Mouse (Mus musculus): Measurements from ENCODE around the gene Hacd2. TPM values are rescaled to one million over a fixed set of nuclear protein-coding genes. Genes with fewer than 3 reads are reported as not detected.

Hacd2 gene
- polyA plus RNA-seq, 1 experiment: 15.4 TPM

- DNase-seq: no peak
- no peaks in the 10 kb centered on the region for H3K36me3 ChIP-seq (ENCODE audit: control insufficient read depth, insufficient read depth, low read length)
- H3K4me1 ChIP-seq (replicated peaks; ENCODE audit: control insufficient read depth, insufficient read depth, low read length): no peaks in the 10 kb centered on the region
- no peak overlapping the region for H3K27ac ChIP-seq (ENCODE audit: control insufficient read depth, insufficient read depth, low read length)
- no peaks in the 10 kb centered on the region for H3K27me3 ChIP-seq (ENCODE audit: control insufficient read depth, insufficient read depth, low read length)
- 91% methylated on average over 11 of the region's 11 CpGs for WGBS
- TF ChIP-seq POLR2A (IDR thresholded peaks at IDR 0.05; ENCODE audit: control insufficient read depth, extremely low read depth, insufficient read depth, low read length, poor library complexity): no peak
- TF ChIP-seq CTCF (IDR thresholded peaks at IDR 0.05; ENCODE audit: borderline replicate concordance, control insufficient read depth, extremely low read depth, insufficient read depth, low read length, poor library complexity): no peak
- no peak overlapping the region for H3K4me3 ChIP-seq (ENCODE audit: control insufficient read depth, insufficient read depth, low read length)
Measured at GRCm38 (mm10) chr16:34984203-34985030, 37.8 kb upstream of the Hacd2 start.

GRCm38 (mm10) chr16:34985031-34985346 lies 37.2 kb upstream of the Hacd2 start:
- 74% methylated on average over 2 of the region's 2 CpGs for WGBS
- no peak overlapping the region for H3K4me3 ChIP-seq (ENCODE audit: control insufficient read depth, insufficient read depth, low read length)
- DNase-seq: no peak
- H3K27ac ChIP-seq (ENCODE audit: control insufficient read depth, insufficient read depth, low read length): no peak overlapping the region
- no peaks in the 10 kb centered on the region for H3K36me3 ChIP-seq (ENCODE audit: control insufficient read depth, insufficient read depth, low read length)
- no peaks in the 10 kb centered on the region for H3K4me1 ChIP-seq (replicated peaks; ENCODE audit: control insufficient read depth, insufficient read depth, low read length)
- TF ChIP-seq CTCF (IDR thresholded peaks at IDR 0.05; ENCODE audit: borderline replicate concordance, control insufficient read depth, extremely low read depth, insufficient read depth, low read length, poor library complexity): no peak
- no peak for TF ChIP-seq POLR2A (IDR thresholded peaks at IDR 0.05; ENCODE audit: control insufficient read depth, extremely low read depth, insufficient read depth, low read length, poor library complexity)
- no peaks in the 10 kb centered on the region for H3K27me3 ChIP-seq (ENCODE audit: control insufficient read depth, insufficient read depth, low read length)

- Histone ChIP-seq H3K4me1 (replicated peaks; ENCODE audit: control insufficient read depth, insufficient read depth, low read length) (no peaks in the 10 kb centered on the region), H3K27me3 (ENCODE audit: control insufficient read depth, insufficient read depth, low read length) (no peaks in the 10 kb centered on the region), H3K27ac (ENCODE audit: control insufficient read depth, insufficient read depth, low read length) (no peak overlapping the region), H3K4me3 (ENCODE audit: control insufficient read depth, insufficient read depth, low read length) (no peak overlapping the region), H3K36me3 (ENCODE audit: control insufficient read depth, insufficient read depth, low read length) (no peaks in the 10 kb centered on the region)
- WGBS: 97% methylated on average over 13 of the region's 13 CpGs
- TF ChIP-seq CTCF (IDR thresholded peaks at IDR 0.05; ENCODE audit: borderline replicate concordance, control insufficient read depth, extremely low read depth, insufficient read depth, low read length, poor library complexity) (no peak), POLR2A (IDR thresholded peaks at IDR 0.05; ENCODE audit: control insufficient read depth, extremely low read depth, insufficient read depth, low read length, poor library complexity) (no peak)
- DNase-seq: no peak
Measured at GRCm38 (mm10) chr16:34986211-34986825, 35.9 kb upstream of the Hacd2 start.

DNA sequence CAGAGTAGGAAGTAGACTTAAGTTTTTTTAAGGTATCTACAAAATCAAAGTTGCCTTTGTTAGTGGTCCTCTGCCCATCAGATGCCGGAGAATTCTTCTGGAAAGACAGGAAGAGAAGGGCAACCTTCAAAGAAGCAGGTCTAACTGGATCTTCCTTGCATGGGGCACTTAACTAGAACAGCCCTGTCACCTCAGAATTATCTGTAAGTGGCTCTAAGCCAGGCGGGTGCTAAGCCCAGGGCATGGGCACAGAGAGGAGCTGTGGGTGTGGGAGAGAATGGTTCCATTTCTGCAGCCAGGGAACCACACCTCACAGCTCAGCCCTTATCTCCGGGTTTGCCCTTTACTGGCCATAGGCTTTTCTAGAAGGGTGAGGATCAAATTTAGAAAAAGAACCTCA lies 30.9 kb upstream of the Hacd2 start:
- Histone ChIP-seq H3K27ac (ENCODE audit: control insufficient read depth, insufficient read depth, low read length) (no peak overlapping the region), H3K4me3 (ENCODE audit: control insufficient read depth, insufficient read depth, low read length) (no peak overlapping the region), H3K4me1 (replicated peaks; ENCODE audit: control insufficient read depth, insufficient read depth, low read length) (no peaks in the 10 kb centered on the region), H3K36me3 (ENCODE audit: control insufficient read depth, insufficient read depth, low read length) (no peaks in the 10 kb centered on the region), H3K27me3 (ENCODE audit: control insufficient read depth, insufficient read depth, low read length) (no peaks in the 10 kb centered on the region)
- 89% methylated on average over 3 of the region's 3 CpGs for WGBS
- no peak for TF ChIP-seq CTCF (IDR thresholded peaks at IDR 0.05; ENCODE audit: borderline replicate concordance, control insufficient read depth, extremely low read depth, insufficient read depth, low read length, poor library complexity)
- TF ChIP-seq POLR2A (IDR thresholded peaks at IDR 0.05; ENCODE audit: control insufficient read depth, extremely low read depth, insufficient read depth, low read length, poor library complexity): no peak
- DNase-seq: no peak

DNA sequence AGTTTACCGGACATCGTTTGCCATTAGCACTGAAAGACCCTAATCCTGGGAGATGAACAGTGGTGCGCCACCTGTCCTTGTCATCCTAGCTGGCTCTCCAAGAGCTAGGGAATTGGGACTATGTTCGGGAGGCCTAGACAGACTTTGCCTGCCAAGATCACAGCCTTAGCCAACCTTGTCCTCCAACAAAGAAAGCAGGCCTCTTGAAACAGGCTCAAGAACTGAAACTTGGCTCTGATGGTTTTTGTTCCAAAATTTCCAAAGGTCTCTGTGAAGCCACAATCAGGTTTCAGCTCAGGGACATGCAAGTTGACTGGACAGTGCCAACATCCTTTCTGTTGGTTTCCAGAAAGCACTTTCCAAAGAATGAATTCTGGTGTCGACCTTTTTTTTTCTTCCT lies 29.4 kb upstream of the Hacd2 start:
- TF ChIP-seq POLR2A (IDR thresholded peaks at IDR 0.05; ENCODE audit: control insufficient read depth, extremely low read depth, insufficient read depth, low read length, poor library complexity): no peak
- no peak for TF ChIP-seq CTCF (IDR thresholded peaks at IDR 0.05; ENCODE audit: borderline replicate concordance, control insufficient read depth, extremely low read depth, insufficient read depth, low read length, poor library complexity)
- 94% methylated on average over 5 of the region's 5 CpGs for WGBS
- Histone ChIP-seq H3K27me3 (ENCODE audit: control insufficient read depth, insufficient read depth, low read length) (no peaks in the 10 kb centered on the region), H3K27ac (ENCODE audit: control insufficient read depth, insufficient read depth, low read length) (no peak overlapping the region), H3K36me3 (ENCODE audit: control insufficient read depth, insufficient read depth, low read length) (no peaks in the 10 kb centered on the region), H3K4me1 (replicated peaks; ENCODE audit: control insufficient read depth, insufficient read depth, low read length) (no peaks in the 10 kb centered on the region), H3K4me3 (ENCODE audit: control insufficient read depth, insufficient read depth, low read length) (no peak overlapping the region)
- no peak for DNase-seq

DNA sequence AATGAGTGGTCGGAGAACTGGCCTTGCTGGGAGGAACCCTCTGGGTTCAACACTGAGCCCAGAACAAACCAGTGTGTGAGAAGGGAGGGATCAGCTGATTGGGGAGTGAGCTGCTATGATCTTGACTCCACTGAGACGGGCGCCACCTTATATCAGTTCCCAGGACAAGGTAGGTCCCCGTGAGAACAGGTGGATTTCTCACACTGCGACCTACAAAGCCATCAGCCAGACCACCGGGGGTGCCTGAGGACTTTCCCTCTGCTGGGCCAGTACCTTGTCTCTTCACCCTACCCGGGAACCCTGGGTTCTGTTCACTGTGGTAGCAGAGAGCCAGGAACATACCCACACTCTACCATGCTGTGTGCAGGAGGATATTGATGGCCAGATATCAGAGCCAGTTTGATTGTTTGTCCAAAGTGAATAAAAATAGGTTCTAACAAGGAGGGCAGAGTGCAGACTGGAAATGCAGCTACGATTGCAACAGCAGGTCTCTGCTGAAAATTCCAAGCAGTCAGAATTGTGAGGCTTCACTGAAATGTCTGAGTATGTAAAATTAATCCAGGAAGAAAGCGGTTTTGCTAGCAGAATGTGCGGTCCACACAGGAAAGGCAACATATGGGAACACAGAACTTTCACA lies 28.4 kb upstream of the Hacd2 start:
- Histone ChIP-seq H3K36me3 (ENCODE audit: control insufficient read depth, insufficient read depth, low read length) (no peaks in the 10 kb centered on the region), H3K4me3 (ENCODE audit: control insufficient read depth, insufficient read depth, low read length) (no peak overlapping the region), H3K27me3 (ENCODE audit: control insufficient read depth, insufficient read depth, low read length) (no peaks in the 10 kb centered on the region), H3K27ac (ENCODE audit: control insufficient read depth, insufficient read depth, low read length) (no peak overlapping the region), H3K4me1 (replicated peaks; ENCODE audit: control insufficient read depth, insufficient read depth, low read length) (no peaks in the 10 kb centered on the region)
- TF ChIP-seq CTCF (IDR thresholded peaks at IDR 0.05; ENCODE audit: borderline replicate concordance, control insufficient read depth, extremely low read depth, insufficient read depth, low read length, poor library complexity) (no peak), POLR2A (IDR thresholded peaks at IDR 0.05; ENCODE audit: control insufficient read depth, extremely low read depth, insufficient read depth, low read length, poor library complexity) (no peak)
- 92% methylated on average over 10 of the region's 10 CpGs for WGBS
- no peak for DNase-seq

Measured in thymus, adult 2 months (tissue).